Mouse (Mus musculus) forebrain, postnatal 0 days (tissue): ENCODE measurements around the gene Fbxl2. TPM values are rescaled to one million over a fixed set of nuclear protein-coding genes. Genes with fewer than 3 reads are reported as not detected.

Source experiments
- ATAC-seq: fragments of 200-750 bp; cut with Nextera tagmentation; 2 replicates; pipeline ENCODE4 v1.8.0; 2017; ENCODE audit warnings: mild to moderate bottlenecking, moderate library complexity
- DNase-seq: peaks from one replicate; pipeline ENCODE4 v3.0.0-alpha.2; 2015
- H3K27ac ChIP-seq: fragments of 300-500 bp; sonication (generic); 2 replicates; pipeline ENCODE4 v1.5.1; 2014; ENCODE audit warnings: low read depth, mild to moderate bottlenecking, antibody characterized with exemption, low read length, moderate library complexity, mixed read lengths
- H3K27me3 ChIP-seq: fragments of 300-500 bp; sonication (generic); 2 replicates; pipeline ENCODE4 v1.6.1; 2014; ENCODE audit warnings: mild to moderate bottlenecking, low read length, mixed read lengths; ENCODE audit not compliant: insufficient read depth
- H3K36me3 ChIP-seq: fragments of 300-500 bp; sonication (generic); 2 replicates; pipeline ENCODE4 v1.6.1; 2014; ENCODE audit warnings: mild to moderate bottlenecking, moderate library complexity; ENCODE audit not compliant: insufficient read depth
- H3K4me1 ChIP-seq: fragments of 300-500 bp; sonication (generic); 2 replicates; pipeline ENCODE4 v1.6.1; 2014; ENCODE audit warnings: antibody characterized with exemption; ENCODE audit not compliant: insufficient read depth
- H3K4me2 ChIP-seq: fragments of 300-500 bp; sonication (generic); 2 replicates; pipeline ENCODE4 v1.6.1; 2014; ENCODE audit warnings: low read depth, mild to moderate bottlenecking, moderate library complexity
- H3K4me3 ChIP-seq: fragments of 300-500 bp; sonication (generic); 2 replicates; pipeline ENCODE4 v1.5.1; 2014; ENCODE audit warnings: low read depth, low read length, mixed read lengths
- H3K9ac ChIP-seq: fragments of 300-500 bp; sonication (generic); 2 replicates; pipeline ENCODE4 v1.6.1; 2014; ENCODE audit warnings: mild to moderate bottlenecking
- H3K9me3 ChIP-seq: fragments of 300-500 bp; sonication (generic); 2 replicates; pipeline ENCODE4 v1.6.1; 2016; ENCODE audit warnings: low read length
- CTCF ChIP-seq: sonication (generic); IDR thresholded peaks from 2 replicates; pipeline ENCODE4 v1.5.1; 2016; ENCODE audit warnings: antibody characterized with exemption, control low read depth, low read depth
- WGBS: fragments of 180-500 bp; shearing (Covaris S2); extraction: QIAGEN DNeasy Blood & Tissue Kit; methylation state at CpG from one replicate; pipeline ENCODE4 v1.1.7; 2014; 5-methylcytosine and 5-hydroxymethylcytosine counted together
- polyA plus RNA-seq: library from polyadenylated mRNA; unstranded; fragments of >200 nt; fragmentation: Nextera tagmentation; extraction: Ambion mirVana; gene quantifications from 2 replicates; pipeline ENCODE4 v1.2.1, GENCODE M21; 2015
- total RNA-seq: library from RNA; depleted of rRNA; stranded (reverse); fragments of >200 nt; gene quantifications from 2 replicates; pipeline ENCODE4 v1.2.3, GENCODE M21; 2014

The Fbxl2 gene
- total and polyA plus RNA-seq, 2 experiments from 2014 or later: 26.1 to 34.0 TPM

DNA sequence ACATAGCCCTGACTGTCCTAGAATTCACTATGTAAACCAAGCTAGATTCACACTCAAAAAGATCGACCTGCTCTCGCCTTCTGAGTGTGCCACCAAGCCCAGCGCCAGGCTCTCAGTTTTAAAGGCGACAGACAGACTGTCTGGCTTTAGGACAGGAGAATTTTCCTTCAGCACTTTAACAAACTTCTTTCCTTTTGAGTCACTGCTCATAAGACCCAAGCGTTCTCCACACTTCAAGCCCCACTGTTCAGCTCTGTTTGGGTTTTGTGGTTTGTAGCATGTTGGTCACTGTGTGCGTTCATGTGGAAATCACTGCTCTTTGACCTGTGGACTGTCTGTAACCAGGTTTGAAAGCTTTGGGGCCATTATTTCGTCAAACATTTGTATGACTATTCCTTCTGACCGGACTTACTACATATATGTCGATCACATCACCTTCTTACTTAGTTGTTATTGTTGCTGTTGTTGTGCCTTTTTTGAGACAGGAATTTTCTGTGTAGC lies 38.1 kb downstream of the Fbxl2 start:
- 90% methylated on average over 9 of the region's 9 CpGs for WGBS
- H3K4me3 ChIP-seq: no peak overlapping the region
- H3K27ac ChIP-seq: no peak overlapping the region
- TF ChIP-seq CTCF: no peak
- no peaks in the 10 kb centered on the region for H3K27me3 ChIP-seq
- H3K36me3 ChIP-seq: no peaks in the 10 kb centered on the region
- no peaks in the 10 kb centered on the region for H3K9me3 ChIP-seq
- DNase-seq (no peak), ATAC-seq (no peak)
- no peak overlapping the region for H3K4me2 ChIP-seq
- no peak overlapping the region for H3K9ac ChIP-seq
- no peaks in the 10 kb centered on the region for H3K4me1 ChIP-seq

DNA sequence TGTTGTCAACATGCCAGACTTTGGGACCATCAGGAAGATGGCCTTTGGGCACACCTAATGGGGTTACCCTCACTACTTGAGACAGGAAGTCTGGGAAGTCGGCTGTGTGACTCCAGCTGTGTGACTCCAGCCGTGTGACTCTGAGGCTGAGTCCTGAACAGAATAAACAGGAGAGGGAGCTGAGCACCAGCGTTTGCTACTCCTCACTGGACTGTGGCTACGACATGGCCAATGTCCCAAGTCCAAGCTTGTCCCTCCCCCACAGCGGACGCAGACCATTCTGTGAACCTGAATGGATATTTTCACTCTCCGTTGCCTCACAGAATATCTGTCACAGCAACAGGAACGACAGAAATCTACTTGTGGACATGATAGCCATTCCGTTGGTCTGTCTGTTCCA lies 39.2 kb downstream of the Fbxl2 start:
- Histone ChIP-seq H3K4me1 (no peaks in the 10 kb centered on the region), H3K9ac (no peak overlapping the region), H3K27me3 (no peaks in the 10 kb centered on the region), H3K9me3 (no peaks in the 10 kb centered on the region), H3K4me2 (no peak overlapping the region), H3K27ac (no peak overlapping the region), H3K36me3 (peaks cover 6% of the 10 kb centered on the region), H3K4me3 (no peak overlapping the region)
- ATAC-seq (no peak), DNase-seq (no peak)
- 77% methylated on average over 9 of the region's 9 CpGs for WGBS
- TF ChIP-seq CTCF: no peak

DNA sequence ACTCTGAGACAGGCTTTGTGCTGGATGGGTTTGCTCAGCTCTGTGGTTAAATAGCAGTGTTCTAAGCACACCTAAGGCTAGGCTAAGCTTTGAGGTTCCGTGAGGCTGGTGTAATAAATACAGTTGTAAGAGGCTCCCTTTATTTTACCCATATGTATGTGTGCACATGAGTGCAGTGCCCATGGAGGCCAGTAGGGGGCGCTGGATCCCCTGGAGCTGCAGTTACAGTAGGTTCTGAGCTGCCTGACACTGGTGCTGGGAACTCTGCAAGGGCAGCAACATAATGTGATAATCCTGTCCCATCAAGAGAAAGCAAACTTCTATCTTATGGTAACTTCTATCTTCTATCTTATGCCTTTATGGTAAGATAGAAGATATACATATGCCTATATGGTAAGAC lies 47.7 kb downstream of the Fbxl2 start:
- Histone ChIP-seq H3K4me3 (no peak overlapping the region), H3K9ac (no peak overlapping the region), H3K27me3 (no peaks in the 10 kb centered on the region), H3K4me1 (no peaks in the 10 kb centered on the region), H3K36me3 (peaks cover 23% of the 10 kb centered on the region), H3K9me3 (no peaks in the 10 kb centered on the region), H3K27ac (no peak overlapping the region), H3K4me2 (no peak overlapping the region)
- ATAC-seq: no peak
- WGBS: 69% methylated on average over 2 of the region's 2 CpGs
- peak; percentile 40 for TF ChIP-seq CTCF
- no peak for DNase-seq

DNA sequence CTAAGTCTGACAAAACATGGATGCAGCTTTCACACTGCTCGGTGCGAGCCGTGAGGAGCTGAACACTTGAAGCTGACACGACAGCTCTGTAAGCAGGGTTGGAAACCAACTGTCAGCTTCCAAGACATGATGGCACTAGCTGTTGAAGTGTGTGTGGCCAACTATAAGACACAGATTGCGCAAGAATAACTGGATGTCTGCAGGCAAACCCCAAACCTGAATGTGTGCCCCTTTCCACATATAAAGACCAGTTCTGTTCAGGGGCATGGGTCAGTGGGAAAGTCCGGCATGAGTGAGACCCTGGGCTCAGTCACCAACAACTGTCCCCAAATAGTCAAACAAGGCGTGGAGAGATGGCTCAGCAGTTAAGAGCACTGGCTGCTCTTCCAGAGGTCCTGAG lies 53.2 kb downstream of the Fbxl2 start:
- WGBS: 80% methylated on average over 7 of the region's 7 CpGs
- no peak for TF ChIP-seq CTCF
- Histone ChIP-seq H3K27me3 (no peaks in the 10 kb centered on the region), H3K9ac (no peak overlapping the region), H3K4me1 (no peaks in the 10 kb centered on the region), H3K36me3 (0 out of 2 replicates have a peak, but pooled peaks cover 6% of the 10 kb centered on the region), H3K9me3 (no peaks in the 10 kb centered on the region), H3K27ac (no peak overlapping the region), H3K4me3 (no peak overlapping the region), H3K4me2 (no peak overlapping the region)
- ATAC-seq (no peak), DNase-seq (no peak)

DNA sequence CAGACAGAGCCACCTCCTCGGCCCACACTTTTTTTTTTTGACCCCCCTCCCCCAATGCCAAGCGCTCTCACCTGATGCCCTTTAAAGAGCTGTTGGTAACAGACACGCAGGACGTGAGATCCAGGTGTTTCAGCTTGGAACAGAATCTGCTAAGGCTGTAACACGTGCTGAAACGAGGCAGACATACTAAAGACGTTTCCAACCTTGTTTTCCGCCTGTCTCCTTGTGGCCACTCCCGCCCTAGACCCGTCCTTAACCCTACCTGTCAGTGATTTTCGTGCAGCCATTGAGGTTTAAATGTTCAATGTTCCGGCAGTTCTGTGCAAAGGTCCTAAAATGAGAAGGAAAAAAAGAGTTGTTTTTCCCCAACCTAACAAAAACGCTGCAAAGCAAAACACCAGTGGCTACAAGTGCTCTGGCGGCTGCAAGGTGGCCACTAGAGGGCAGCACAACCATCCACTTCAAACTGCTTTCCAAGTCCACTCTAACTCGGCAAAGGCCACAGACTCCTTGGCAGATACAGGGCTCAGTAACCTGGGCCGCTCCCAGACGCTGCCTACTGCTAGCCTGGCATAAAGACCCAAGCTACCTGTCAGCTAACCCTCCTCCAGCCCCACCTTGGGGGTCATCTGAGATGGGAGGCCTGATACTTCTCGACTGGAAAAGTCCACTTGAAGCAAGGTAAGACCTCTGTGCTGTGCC lies 55.3 kb downstream of the Fbxl2 start:
- Histone ChIP-seq H3K9me3 (no peaks in the 10 kb centered on the region), H3K9ac (no peak overlapping the region), H3K4me1 (no peaks in the 10 kb centered on the region), H3K36me3 (0 out of 2 replicates have a peak, but pooled peaks cover 11% of the 10 kb centered on the region), H3K4me3 (no peak overlapping the region), H3K4me2 (no peak overlapping the region), H3K27me3 (no peaks in the 10 kb centered on the region), H3K27ac (no peak overlapping the region)
- TF ChIP-seq CTCF: peak; percentile 94
- ATAC-seq: peak; percentile 81
- 26% methylated on average over 18 of the region's 18 CpGs for WGBS
- peak; percentile 89 for DNase-seq

DNA sequence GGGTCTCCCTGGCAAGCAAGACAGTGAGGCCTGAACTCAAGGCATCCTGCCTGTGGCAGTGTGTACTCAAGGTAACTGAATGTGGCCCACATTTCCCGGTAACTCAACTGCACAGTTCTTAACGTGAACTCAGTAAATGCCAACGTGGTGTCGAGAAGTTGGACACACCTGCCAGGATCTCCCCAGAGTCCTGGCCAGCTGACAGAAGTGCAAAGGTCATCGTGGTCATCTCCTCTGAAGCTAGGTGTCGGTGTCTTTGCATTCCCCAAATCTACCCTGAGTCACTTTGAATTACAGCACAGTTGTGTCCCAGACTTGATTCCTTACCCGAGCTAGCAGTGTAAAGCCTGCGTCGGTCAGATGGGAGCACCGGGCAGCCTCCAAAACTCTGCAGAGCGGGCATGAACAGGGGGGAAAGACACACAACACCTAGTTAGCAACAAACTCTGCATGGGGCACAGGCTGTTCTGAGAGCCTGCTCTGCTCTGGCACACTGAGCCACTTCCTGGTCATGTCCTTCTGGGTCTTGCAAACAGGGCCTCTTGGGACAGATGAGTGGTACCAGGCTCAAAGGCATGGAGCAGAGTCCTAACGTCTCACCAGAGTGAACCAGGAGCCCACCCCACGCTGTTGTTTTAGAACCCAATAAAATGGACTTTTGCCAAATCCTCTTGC lies 60.9 kb downstream of the Fbxl2 start:
- no peaks in the 10 kb centered on the region for H3K4me1 ChIP-seq
- ATAC-seq: no peak
- 85% methylated on average over 13 of the region's 13 CpGs for WGBS
- H3K4me2 ChIP-seq: no peak overlapping the region
- no peaks in the 10 kb centered on the region for H3K9me3 ChIP-seq
- H3K9ac ChIP-seq: no peak overlapping the region
- H3K36me3 ChIP-seq: peaks cover 38% of the 10 kb centered on the region
- no peak for DNase-seq
- no peak overlapping the region for H3K4me3 ChIP-seq
- TF ChIP-seq CTCF: no peak
- H3K27ac ChIP-seq: no peak overlapping the region
- no peaks in the 10 kb centered on the region for H3K27me3 ChIP-seq
